Mouse (Mus musculus) urinary bladder, postnatal 4 days (tissue): ENCODE results near the gene Slc35f1.
"Not testable (repeated sequence)": the region's sequence is repeated elsewhere in the genome, so short reads cannot be mapped to it uniquely, and the experiment has no call there.

Source experiments
- DNase-seq, 2 experiments: peaks; one replicate each; pipeline ENCODE4 v3.0.0; 2021 to 2022; ENCODE audit warnings: low spot score in 2 of 2

The Slc35f1 gene

DNA sequence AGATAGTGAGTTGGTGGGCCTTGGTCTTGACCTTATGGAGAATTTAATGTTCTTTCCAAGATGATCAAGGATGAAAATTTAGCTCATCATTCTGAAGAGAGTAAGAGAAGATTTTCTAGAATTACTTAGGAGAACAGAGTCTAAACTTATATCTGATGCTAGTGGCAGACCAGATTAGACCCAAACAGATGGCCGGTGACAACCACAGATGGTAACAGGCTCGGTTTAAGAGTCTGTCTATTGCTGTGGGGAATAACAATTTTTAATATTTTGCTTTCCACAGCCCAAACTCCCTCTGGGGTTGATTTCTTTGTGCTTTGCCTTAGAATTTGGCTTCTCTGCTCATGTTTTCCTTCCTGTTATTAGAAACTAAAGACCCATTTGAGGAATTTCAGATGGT, 96.7 kb downstream of the Slc35f1 start:
- no peak for DNase-seq

DNA sequence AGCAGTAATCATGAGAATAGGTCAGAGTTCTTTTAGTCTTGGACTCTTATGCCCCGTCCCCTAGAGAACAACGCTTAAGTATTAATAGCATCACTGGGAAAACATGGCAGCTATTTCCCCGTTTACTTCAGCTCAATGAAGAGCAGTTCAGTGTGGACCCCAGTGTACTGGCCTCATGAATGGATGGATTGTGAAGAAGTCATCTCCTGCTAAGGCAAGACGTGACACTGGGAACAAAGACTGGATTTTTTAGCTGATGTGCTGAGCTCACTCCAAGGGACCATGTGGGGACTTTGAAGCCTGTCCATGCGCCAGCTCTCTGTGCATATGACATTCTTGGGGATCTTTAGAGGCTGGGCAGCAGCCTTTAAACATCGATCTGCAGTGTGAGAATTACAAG, 101.2 kb downstream of the Slc35f1 start:
- no peak for DNase-seq

DNA sequence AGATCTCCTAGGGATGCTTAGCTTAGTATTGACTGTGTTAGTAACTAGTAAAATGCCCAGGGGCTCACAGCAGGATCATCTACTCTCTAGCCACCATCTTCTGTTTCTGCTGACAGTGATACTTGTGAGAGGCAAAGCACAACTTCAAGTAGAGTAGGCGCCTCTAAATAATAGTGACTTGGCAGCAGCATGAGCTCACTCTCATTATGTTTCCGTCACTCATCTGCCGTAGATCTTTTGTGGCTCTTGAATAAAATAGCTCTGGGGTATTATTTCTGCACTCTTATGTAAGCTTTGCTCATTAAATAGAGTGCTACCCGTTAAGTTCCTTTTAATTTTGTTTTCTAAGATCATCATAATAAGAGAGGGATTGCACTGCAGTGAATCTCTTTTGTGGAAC, 107.1 kb downstream of the Slc35f1 start:
- no peak for DNase-seq

DNA sequence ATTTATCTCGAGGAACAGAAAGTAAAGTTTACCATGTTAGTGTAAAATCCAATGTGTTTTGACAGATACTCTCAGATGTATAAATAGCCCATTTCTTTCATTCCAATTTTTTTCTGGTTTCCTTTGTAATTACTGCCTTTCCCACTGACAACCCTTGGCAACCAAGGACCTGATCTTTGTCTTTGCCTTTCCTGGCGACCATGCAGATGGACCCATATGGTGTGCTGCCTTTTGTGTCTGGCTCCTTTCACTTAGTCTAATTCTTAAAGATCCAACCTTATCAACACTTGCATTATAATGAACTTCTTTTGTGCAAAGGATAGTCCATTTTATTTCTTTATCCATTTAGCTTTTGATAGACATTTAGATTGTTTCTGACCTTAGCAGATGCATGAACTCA, 117.5 kb downstream of the Slc35f1 start:
- DNase-seq: no peak

DNA sequence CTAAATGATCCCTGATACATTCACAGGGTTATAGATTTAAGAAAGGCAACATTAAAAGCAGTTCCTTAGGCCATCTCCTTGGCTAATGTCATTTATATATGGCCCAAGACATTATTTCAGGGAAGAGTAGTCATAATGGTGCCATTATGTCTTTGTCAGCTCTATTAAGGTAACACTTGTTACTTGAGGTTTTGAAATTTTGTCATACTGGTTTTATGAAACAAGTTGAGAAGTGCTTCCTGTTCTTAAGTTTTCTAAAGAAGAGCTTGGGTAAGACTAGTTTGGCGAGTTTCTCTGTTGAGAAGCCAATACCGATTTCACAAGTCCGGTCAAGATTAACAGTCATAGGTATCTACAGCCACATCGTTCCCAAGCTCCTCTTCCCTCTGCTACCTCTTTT, 122.5 kb downstream of the Slc35f1 start:
- no peak for DNase-seq

DNA sequence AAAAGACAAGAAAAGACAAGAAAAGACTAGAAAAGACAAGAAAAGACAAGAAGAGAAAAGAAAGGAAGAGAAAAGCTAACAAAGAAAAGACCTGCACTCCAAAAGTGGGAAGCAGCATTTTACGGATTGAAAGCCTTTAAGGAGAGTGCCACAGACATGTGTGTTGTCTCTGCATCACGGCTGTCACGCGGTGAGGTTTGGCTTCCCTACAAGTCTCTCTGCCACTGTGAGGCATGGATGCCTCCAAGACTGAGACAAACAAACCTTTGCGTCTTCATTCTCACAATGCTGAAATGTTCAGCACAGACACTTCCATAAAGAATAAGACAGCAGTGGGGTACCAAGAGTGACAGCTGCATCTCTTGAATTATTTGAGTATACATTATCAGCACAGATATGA, 124.0 kb downstream of the Slc35f1 start:
- no peak for DNase-seq

DNA sequence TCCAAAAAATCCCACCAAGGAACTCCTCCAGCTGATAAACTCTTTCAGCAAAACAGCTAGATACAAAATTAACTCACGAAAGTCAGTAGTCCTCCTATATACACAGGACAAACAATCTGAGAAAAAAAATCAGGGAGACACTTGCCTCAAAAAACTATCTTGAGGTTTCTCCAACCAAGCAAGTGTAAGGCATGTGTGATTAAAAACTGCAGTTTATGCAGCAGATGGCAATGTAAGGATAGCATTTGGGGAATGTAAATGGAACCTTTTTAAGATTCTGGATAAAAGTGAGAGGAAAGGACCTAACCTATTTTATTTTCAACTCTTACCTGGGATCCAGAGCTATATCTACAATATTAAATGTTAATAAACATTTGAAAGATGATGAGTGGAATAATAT, 129.3 kb downstream of the Slc35f1 start:
- no peak for DNase-seq

DNA sequence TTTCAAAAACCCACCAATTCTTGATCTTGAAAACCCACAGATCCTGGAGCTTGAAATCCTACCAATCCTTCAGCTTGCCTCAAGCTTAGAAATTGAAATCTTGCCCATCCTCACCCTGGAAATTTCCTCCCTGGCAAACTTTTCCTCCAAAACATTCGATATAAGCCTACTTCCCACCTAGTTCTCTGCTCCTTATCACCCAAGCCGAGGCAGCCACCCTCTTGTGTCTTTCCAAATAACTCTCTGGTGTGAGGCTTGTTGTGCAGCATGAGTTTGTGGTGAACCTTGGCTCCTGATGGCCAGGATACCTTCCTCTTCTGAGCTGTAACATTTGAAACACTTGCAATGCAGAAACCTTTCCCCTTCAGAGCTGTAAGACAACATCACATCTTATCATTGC, 132.6 kb downstream of the Slc35f1 start:
- DNase-seq: no peak

DNA sequence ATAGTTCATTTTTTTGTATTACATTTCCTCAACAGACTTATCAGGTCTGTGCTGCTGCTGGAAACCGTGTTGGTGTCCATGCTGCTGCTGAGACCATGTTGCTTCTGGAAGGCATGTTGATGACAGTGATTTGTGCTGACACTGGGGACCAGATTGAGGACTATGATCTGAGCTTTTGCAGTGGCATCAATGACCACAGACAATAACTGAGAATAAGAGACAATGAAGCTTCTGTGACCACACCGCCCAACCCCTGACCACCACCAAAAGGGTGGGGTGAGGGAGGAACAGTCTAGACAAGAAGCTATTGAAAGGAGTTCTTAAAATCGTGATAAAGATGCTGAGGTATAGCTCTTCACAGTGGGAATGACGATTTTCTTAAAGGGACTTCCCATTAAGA, 135.4 kb downstream of the Slc35f1 start:
- no peak for DNase-seq

DNA sequence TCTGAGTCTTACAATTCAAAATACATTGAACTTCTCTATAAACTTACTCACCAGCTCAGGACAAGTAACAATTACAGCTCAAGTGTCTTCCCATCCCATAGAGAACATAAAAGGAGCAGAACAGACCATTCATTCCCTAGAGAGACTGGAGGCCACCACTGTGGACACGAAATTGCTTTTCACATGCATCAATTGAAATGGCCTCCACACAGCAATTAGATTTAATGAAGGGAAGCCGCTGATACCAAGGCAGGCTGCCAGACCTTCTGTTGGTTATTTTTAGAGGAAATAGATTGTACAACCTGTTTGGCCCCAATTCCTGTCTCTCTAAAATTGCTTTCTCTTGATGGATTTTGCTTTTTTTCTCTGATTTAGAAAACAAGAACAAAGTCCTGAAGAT, 150.5 kb downstream of the Slc35f1 start:
- no peak for DNase-seq

DNA sequence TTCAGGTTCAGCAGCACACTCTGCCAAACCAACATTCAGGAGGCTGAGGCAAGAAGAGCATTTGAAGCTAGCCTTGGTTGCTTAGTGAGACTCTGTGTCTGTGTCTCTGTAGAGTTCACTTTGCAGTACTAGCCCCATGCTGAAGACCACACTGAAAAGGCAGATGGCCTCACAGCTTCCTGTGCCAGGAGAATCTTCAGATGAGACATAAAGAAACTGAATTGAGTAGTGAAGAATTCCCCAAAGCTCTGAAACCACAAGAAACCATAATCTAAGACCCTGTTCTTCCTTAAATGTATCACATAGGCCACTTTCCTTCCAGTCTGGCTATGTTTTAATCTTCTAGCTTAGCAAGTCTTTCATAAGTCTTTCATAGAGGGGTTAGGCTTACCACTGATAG, 161.7 kb downstream of the Slc35f1 start:
- no peak for DNase-seq

DNA sequence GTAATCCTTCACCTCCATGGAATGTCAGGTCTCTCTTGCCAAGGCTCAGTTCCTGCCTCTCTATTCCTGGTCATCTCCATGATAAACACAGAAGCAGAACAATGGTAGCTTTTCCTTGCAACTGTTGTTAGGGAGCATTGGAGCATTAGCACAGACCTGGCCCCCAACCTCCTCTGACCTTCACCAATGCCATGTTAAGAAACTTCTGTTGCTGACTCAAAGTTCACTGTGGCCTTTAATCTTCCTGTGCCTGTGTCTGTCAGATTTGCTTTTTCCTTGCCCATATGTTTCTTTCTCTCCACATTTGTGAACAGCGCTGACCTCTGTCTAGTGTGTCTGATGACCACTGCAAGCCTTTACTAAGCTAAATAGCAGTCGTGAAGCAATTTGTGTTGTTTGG, 170.5 kb downstream of the Slc35f1 start:
- DNase-seq: no peak

DNA sequence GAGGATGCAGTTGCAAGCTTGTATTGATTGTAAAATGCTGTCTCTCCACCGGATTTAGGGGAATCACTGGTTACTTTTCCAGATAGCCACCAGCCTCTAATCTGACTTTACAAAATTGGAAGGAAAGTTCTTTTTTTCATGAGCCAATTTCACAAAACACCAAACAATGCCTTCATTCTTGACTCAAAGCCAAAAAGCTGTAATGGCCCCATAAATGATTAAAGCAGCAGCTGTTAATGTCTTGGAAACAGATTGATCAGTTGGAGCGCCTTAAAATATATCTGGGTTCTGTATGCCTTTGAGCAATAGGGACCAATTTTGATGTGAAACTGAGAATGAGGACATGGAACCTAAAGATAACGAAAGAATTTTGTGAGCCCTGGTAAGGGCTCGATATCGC, 174.6 kb downstream of the Slc35f1 start:
- no peak for DNase-seq

DNA sequence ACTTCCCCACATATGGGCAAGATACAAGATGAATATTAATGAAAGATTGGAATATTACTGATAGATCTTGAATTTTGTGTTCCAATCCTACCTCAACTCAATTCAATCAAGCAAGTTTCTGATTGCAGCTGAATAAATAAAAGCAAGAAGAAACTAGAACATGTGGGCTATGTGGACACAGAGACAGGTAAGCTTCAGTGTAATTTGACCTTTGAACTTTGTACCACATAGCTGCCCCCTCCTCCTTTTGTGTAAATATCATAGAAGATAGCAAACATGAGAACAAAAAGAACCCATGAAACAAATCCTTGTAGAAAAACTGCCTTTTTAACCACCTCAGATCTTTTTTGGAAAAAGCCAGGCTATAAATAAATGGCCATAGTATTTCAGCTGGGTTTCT, 180.8 kb downstream of the Slc35f1 start:
- DNase-seq: no peak

DNA sequence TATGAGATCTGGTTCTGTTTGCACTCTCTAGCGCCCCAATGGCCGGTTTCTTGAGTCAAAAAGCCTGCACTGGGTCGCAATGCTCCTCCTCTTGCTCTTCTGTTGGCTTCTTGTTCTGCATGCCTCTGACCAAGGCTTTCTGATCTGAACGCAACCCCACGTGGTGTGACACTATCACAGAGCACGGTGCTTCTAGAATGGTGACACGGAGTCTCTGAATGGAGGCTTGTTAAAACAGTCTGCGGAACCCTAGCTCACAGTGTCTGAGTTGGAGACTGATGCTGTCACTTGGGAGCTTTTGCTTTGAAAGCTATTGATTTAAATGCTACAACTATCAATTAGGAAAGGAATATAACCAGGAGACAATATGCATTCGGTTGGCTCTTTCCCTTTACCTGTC, 183.8 kb downstream of the Slc35f1 start:
- DNase-seq: no peak

DNA sequence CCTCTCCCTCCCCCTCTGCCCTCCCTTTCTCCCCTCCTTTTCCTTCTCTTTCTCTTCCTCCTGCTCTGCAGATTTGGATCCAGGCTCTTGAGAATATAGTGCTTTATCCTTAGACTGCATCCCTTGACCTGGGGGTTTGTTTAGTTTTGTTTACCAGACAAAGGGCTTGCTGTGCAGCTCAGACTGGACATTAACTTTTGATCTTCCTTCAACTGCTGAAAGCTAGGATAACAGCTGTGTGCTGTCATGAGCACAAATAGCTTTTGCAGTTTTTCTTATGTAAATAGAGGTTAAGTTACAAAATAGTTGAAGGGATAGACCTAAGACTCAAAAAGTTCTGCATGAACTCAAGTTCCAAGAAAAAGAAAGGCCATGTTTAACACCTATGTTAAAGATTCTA, 184.4 kb downstream of the Slc35f1 start:
- no peak for DNase-seq

DNA sequence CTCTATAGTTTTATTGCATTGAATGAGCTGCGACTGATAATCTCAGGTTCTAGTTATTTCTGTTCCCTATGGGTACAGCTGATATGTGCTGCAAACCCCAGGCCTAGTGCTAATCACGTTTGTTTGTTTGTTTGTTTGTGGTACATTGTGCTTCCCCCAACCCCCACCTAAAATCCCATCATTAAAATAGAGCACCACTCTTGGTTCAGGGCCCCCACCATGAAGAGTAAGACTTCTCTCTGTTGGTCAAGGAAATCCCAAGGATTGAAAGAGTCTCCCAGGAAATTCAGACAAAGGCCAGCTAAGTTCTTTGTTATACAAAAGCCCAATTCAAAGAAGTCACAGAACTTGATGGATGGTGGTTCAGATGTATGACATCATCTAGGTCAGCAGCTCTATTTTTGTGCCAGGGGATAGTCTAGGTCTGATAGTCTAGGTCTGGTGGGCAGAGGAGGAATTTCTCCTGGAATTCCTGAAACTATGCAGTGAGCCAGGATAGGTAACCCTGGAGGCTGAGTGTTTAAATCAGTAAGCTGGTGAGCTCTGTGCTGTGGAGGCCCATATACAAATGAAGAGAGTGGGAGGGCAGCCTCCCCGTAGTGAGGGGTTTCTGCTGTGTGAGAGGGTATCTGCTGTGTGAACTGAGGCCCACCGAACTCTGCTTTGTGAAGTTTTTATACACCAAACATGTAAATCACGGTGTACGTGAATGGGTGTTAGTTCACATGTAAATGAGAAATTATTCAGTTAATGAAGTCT, 187.1 kb downstream of the Slc35f1 start:
- no peak for DNase-seq

DNA sequence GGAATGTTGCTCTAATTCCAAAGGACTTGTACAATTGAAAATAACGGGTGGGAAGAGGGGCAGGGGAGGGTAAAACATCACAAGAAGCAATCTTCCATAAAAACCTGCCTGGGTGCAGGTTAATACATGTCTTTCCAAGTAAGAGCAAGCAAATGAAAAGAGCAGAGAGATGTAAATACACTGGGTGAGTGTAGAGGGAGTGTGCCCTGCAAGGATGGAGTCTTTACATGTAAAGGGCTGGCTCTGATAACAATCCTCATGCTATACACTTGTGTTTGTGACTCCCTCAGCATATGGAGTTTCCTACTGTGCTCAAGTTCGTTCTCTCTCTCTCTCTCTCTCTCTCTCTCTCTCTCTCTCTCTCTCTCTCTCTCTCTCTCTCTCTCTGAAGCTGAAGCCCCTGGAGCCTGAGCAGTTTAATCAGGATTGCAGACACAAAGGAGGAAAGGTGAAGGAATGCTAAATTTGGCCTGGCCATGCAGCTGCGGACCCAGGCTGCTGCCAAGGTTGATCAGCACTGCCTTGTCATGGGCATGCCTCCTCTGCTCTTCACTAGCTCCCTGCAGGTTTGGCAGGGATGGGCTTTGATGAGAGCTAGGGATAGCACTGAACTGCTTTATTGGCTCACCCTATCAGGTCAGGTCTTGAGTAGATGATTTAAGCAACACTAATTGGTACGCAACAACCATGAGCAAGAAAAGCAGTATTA, 187.9 kb downstream of the Slc35f1 start:
- no peak for DNase-seq

DNA sequence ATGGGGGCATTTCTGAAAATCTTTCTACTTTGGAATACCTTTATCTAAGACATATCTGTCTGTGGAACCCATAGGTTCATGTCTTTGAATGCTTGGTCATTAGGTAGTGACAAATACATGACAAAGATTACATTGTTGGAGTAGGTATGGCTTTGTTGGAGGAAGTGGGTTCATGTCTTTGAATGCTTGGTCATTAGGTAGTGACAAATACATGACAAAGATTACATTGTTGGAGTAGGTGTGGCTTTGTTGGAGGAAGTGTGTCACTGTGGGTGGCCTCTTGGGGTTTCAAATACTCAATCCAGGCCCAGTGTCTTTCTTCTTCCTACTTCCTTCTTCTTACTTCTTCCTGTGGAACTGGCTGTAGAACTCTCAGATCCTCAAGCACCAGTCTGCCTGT, 206.4 kb downstream of the Slc35f1 start:
- not testable (repeated sequence) for DNase-seq

DNA sequence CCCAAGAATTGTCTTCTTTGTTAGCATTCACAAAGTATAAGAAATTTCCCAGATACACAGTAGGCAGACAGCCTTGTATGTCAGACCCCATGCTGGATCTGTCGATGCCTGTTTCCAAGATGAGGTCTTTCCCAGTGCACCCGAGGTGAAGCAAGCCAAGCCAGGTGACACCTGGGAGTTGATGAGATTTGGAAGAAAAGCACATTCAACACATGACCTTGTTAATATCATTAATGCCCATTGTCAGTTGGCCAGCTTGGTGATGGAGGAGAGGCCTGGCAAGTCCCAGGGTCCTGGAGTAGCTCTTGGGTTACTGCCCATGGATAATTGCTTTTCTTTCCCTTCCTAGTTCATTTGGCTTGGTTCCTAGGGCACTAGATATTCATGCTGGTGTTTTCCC, 214.6 kb downstream of the Slc35f1 start:
- no peak for DNase-seq

DNA sequence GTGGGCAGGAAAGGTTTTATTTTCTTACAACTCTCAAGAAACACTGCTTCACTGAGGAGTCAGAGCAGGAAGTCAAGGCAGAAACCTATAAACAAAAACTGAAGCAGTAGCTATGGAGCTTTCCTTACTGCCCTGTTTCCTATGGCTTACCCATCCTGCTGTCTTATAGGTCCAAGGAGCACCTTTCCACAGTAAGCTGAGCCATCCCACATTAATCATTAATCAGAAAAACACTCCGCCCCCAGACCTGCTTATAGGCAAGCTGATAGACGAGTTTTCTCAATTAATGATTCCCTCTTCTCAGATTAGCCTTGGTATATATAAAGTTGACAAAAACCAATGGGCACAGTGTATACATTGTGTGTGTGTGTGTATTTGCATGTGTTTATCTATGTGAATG, 221.4 kb downstream of the Slc35f1 start:
- DNase-seq: no peak

DNA sequence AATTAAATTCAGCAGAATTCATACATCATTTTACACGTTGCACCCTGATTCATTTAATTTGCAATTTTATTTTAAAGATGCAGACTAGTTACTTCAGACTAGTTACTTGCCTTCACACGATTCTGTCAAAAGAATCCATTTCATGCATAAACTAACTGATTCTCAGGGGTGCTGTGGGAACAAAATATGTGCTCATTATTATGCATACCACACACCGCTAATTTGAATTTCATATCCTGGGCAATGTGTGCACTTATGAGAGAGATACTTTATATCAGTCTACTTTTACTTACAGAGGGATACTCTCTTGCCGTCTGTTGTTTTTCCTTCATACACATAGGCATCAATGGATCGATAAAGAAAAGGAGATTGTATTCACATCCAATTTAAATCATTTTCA, 228.4 kb downstream of the Slc35f1 start:
- no peak for DNase-seq

DNA sequence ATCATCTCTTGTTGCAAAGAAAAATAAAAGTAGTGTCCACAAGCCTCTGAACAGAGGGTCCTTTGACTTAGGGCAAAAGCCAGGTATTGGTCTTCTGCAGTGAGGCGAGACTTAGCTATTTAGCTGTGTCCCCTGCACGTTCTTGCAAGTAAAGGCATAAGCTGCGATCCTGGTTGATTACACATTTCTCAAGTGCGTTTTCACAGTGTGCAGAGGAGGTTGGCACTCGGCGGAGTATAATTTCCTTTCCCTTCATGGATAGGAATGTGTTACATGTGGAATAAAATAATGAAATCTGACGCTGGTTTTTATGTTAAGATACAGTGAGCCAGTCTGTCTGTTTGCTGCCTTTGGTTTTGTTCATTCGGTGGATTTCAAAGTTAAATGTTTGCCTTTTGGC, 232.8 kb downstream of the Slc35f1 start:
- no peak for DNase-seq

DNA sequence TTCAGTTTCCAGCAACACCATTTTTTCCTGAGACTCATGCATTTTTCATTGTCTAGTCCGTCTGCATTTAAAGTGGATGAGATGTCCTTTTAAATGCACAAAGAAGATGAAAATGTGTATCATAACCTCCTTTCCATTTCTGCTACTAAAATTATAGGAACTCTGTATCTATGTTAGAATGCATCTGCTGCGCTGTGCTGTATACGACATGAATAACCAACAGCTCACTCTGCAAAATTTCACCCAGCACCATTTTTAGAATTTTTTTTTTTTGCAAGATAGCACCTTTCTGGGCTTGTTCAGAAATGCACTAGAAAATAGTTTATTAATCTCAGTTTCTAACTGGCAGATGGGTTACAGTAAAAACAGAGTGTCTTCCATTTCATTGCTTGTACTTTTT, 236.0 kb downstream of the Slc35f1 start:
- DNase-seq: no peak
